Mouse (Mus musculus): Measurements from ENCODE around the gene Tlnrd1. TPM values are rescaled to one million over a fixed set of nuclear protein-coding genes. Genes with fewer than 3 reads are reported as not detected.

Gene Tlnrd1
- polyA plus RNA-seq, 1 experiment: 24.1 TPM

DNA sequence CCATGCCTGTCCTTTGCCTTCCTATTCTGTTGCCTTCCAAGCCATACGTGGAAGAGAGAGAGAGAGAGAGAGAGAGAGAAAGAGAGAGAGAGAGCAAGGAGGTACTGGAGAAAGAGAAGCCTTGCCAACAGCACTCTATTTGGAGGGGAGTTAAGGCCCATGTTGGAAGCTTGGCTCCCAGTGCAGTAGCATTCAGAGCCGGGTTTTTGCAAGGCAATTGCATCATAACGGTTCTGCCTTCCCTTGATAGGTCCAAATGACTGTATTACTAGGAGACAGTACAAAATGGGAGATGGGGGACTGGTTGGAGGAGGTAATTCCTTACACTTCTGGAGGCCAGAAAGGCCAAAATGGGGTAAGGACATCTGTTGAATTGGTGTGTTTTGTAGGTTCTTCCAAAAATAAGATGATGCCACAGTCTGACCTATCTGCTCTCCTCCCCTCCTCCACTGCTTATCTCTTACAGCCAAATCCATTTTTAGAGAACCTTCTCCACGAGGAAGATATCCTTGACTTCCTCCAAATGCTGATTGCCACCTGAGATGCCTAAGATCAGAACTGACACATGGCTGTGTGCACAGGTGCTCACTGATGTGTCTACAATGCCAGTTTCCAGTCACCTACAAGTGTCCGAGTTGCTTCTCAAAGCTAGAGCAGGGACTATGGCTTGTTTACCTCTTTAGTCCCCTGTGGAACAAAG, 45.4 kb downstream of the Tlnrd1 start:
- WGBS: 80% methylated on average over 5 of the region's 5 CpGs
- Histone ChIP-seq H3K36me3 (ENCODE audit: control insufficient read depth, insufficient read depth, low read length) (no peaks in the 10 kb centered on the region), H3K4me3 (ENCODE audit: control insufficient read depth, insufficient read depth, low read length) (no peak overlapping the region), H3K27me3 (ENCODE audit: control insufficient read depth, insufficient read depth, low read length) (no peaks in the 10 kb centered on the region), H3K4me1 (replicated peaks; ENCODE audit: control insufficient read depth, insufficient read depth, low read length) (no peaks in the 10 kb centered on the region), H3K27ac (ENCODE audit: control insufficient read depth, insufficient read depth, low read length) (no peak overlapping the region)
- DNase-seq: no peak
- TF ChIP-seq CTCF (IDR thresholded peaks at IDR 0.05; ENCODE audit: borderline replicate concordance, control insufficient read depth, extremely low read depth, insufficient read depth, low read length, poor library complexity) (no peak), POLR2A (IDR thresholded peaks at IDR 0.05; ENCODE audit: control insufficient read depth, extremely low read depth, insufficient read depth, low read length, poor library complexity) (no peak)

Other genes with a start within 250 kb of the Tlnrd1 start
- gene Il16, start 138.6 kb downstream of the Tlnrd1 start, polyA plus RNA-seq (2012; rRNA removed): 162 and 171 TPM in 2 replicates
- gene Cfap161, start 89.4 kb downstream of the Tlnrd1 start, polyA plus RNA-seq (2012; rRNA removed): 0.18 TPM in 1 of 2 replicates, not detected in the other
- gene Mesd, start 161 bp upstream of the Tlnrd1 start, polyA plus RNA-seq (2012; rRNA removed): 12.2 and 14.2 TPM in 2 replicates
- gene Cemip, start 202.2 kb upstream of the Tlnrd1 start, polyA plus RNA-seq (2012; rRNA removed): 0.59 and 0.63 TPM in 2 replicates